Mouse (Mus musculus): ENCODE measurements around the gene Tmem138. TPM values are rescaled to one million over a fixed set of nuclear protein-coding genes. Genes with fewer than 3 reads are reported as not detected.

Tmem138 gene
- polyA plus RNA-seq, 1 experiment from 2014 or later, result 67.4 TPM

GRCm38 (mm10) chr19:10523483-10524080 is 53.6 kb downstream of the Tmem138 start:
- H3K27me3 ChIP-seq (ENCODE audit: low read depth, poor library complexity, severe bottlenecking), result no peaks in the 10 kb centered on the region
- no peaks in the 10 kb centered on the region for H3K9me3 ChIP-seq (replicated peaks)
- DNase-seq (ENCODE audit: low spot score), result no peak
- H3K27ac ChIP-seq (replicated peaks), result no peak overlapping the region
- H3K36me3 ChIP-seq, result peaks cover 20% of the 10 kb centered on the region
- peak overlapping the region; percentile 98; the same call in 1 of the 2 replicates for H3K4me3 ChIP-seq
- WGBS, result 87% methylated on average over 5 of the region's 5 CpGs
- peaks cover 36% of the 10 kb centered on the region for H3K4me1 ChIP-seq

- Histone ChIP-seq H3K27ac (replicated peaks) (no peak overlapping the region), H3K4me1 (peaks cover 27% of the 10 kb centered on the region), H3K27me3 (ENCODE audit: low read depth, poor library complexity, severe bottlenecking) (no peaks in the 10 kb centered on the region), H3K9me3 (replicated peaks) (no peaks in the 10 kb centered on the region), H3K36me3 (peaks cover 15% of the 10 kb centered on the region), H3K4me3 (no peak overlapping the region)
- 81% methylated on average over 1 of the region's 1 CpGs for WGBS
- no peak for DNase-seq (ENCODE audit: low spot score)
Measured at GRCm38 (mm10) chr19:10521926-10522325, 55.2 kb downstream of the Tmem138 start.

Other genes starting within 250 kb of the Tmem138 start
- 1.6 and 2.2 TPM in 2 replicates for gene Syt7, start 188.3 kb downstream of the Tmem138 start, polyA plus RNA-seq (2016; fragmentation: Nextera tagmentation; extraction: Ambion mirVana)
- gene Lrrc10b, start 119.9 kb downstream of the Tmem138 start, polyA plus RNA-seq (2016; fragmentation: Nextera tagmentation; extraction: Ambion mirVana), result 0.70 and 1.4 TPM in 2 replicates
- gene Ppp1r32, start 94.4 kb downstream of the Tmem138 start, polyA plus RNA-seq (2016; fragmentation: Nextera tagmentation; extraction: Ambion mirVana), result 0.39 and 0.47 TPM in 2 replicates
- 57.9 and 63.2 TPM in 2 replicates for gene Cpsf7, start 52.1 kb downstream of the Tmem138 start, polyA plus RNA-seq (2016; fragmentation: Nextera tagmentation; extraction: Ambion mirVana)
- gene Sdhaf2, start 51.2 kb downstream of the Tmem138 start, polyA plus RNA-seq (2016; fragmentation: Nextera tagmentation; extraction: Ambion mirVana), result 62.1 and 66.9 TPM in 2 replicates
- 66.9 and 67.6 TPM in 2 replicates for gene Tmem216, start 21.1 kb downstream of the Tmem138 start, polyA plus RNA-seq (2016; fragmentation: Nextera tagmentation; extraction: Ambion mirVana)
- gene Cyb561a3, start 190 bp downstream of the Tmem138 start, polyA plus RNA-seq (2016; fragmentation: Nextera tagmentation; extraction: Ambion mirVana), result 15.2 and 15.3 TPM in 2 replicates
- 463 and 501 TPM in 2 replicates for gene Ddb1, start 28.0 kb upstream of the Tmem138 start, polyA plus RNA-seq (2016; fragmentation: Nextera tagmentation; extraction: Ambion mirVana)
- gene Tkfc, start 28.3 kb upstream of the Tmem138 start, polyA plus RNA-seq (2016; fragmentation: Nextera tagmentation; extraction: Ambion mirVana), result 24.0 and 25.7 TPM in 2 replicates
- gene Vwce, start 56.9 kb upstream of the Tmem138 start, polyA plus RNA-seq (2016; fragmentation: Nextera tagmentation; extraction: Ambion mirVana), result 0.65 and 0.95 TPM in 2 replicates
- gene Pga5, start 100.7 kb upstream of the Tmem138 start, polyA plus RNA-seq (2016; fragmentation: Nextera tagmentation; extraction: Ambion mirVana), result not detected in 2 replicates
- gene Vps37c, start 111.4 kb upstream of the Tmem138 start, polyA plus RNA-seq (2016; fragmentation: Nextera tagmentation; extraction: Ambion mirVana), result 33.8 and 36.0 TPM in 2 replicates
- gene Cd5, start 161.6 kb upstream of the Tmem138 start, polyA plus RNA-seq (2016; fragmentation: Nextera tagmentation; extraction: Ambion mirVana), result not detected in 2 replicates